In the genomic region with DNA sequence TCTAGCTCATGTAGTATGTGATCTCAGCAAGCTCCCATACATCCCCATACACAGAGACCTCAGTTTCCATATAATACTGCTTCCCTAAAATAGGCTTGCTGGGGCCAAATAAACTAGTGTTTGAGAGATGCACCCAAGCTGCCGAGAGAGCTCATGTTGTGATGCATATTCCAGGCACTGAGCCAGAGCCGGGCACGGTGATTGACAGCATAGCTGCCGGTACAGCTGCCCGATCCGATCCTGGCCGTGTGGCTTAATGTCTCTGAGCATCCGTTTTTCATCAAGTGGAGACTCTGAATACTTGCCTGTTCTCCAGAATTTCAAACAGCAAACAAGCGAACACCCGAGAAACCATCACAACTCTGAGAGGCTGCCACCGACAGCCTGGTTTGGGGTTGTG, we compare ENCODE assay signal across 12 mouse cellular contexts. TPM values are rescaled to one million over a fixed set of nuclear protein-coding genes. Genes with fewer than 3 reads are reported as not detected.
DNase-seq lines count a peak whose midpoint lies in the region; ATAC-seq lines count a peak whose summit lies in the region.
"Had no signal": no experiment of that assay in that cellular context is flagged by ENCODE, and none has a peak within 500 bp of the region (broad histone marks: within the 10 kb centered on the region; RNA-seq: fewer than 3 reads in every experiment).

No protein-coding gene starts in this region.

- peak; percentile 52; the same call in 1 of the 2 replicates for ATAC-seq in hindbrain, embryonic 16.5 days
- ATAC-seq in hindbrain, embryonic 11.5 days (ENCODE audit: low FRiP score): no peak
- ATAC-seq in frontal cortex, adult (ENCODE audit: low TSS enrichment): peak; percentile 55; the same call in 1 of the 2 replicates
- ATAC-seq: Patski had no signal

- H3K4me2 ChIP-seq in hindbrain, embryonic 16.5 days (ENCODE audit: low read length): no peak overlapping the region
- no peak overlapping the region for H3K4me2 ChIP-seq in hindbrain, embryonic 11.5 days (replicated peaks; ENCODE audit: low read depth, low read length)
- H3K4me2 ChIP-seq: embryonic facial prominence, embryonic 15.5 days; kidney, embryonic 15.5 days; liver, embryonic 15.5 days had no signal

- no peaks in the 10 kb centered on the region for H3K36me3 ChIP-seq in hindbrain, embryonic 16.5 days (ENCODE audit: control insufficient read depth, insufficient read depth, low read length)
- no peaks in the 10 kb centered on the region for H3K36me3 ChIP-seq in hindbrain, embryonic 11.5 days (ENCODE audit: control insufficient read depth, insufficient read depth, low read length)
- H3K36me3 ChIP-seq: embryonic facial prominence, embryonic 15.5 days; kidney, embryonic 15.5 days; liver, embryonic 15.5 days had no signal

- WGBS in hindbrain, embryonic 16.5 days: 67% methylated on average over 11 of the region's 11 CpGs
- WGBS in hindbrain, embryonic 11.5 days: 90% methylated on average over 11 of the region's 11 CpGs

- no peak overlapping the region for H3K4me3 ChIP-seq in hindbrain, embryonic 16.5 days (ENCODE audit: low read length)
- no peak overlapping the region for H3K4me3 ChIP-seq in hindbrain, embryonic 11.5 days (ENCODE audit: low read depth, low read length)
- H3K4me3 ChIP-seq: embryonic facial prominence, embryonic 15.5 days; kidney, embryonic 15.5 days; liver, embryonic 15.5 days had no signal

- no peak overlapping the region for H3K27ac ChIP-seq in hindbrain, embryonic 16.5 days (ENCODE audit: low read depth, low read length)
- no peak overlapping the region for H3K27ac ChIP-seq in hindbrain, embryonic 11.5 days (ENCODE audit: low read depth, low read length)
- H3K27ac ChIP-seq: embryonic facial prominence, embryonic 15.5 days; kidney, embryonic 15.5 days; liver, embryonic 15.5 days had no signal

- H3K4me1 ChIP-seq in hindbrain, embryonic 16.5 days (ENCODE audit: control insufficient read depth, insufficient read depth, low read depth, low read length): no peaks in the 10 kb centered on the region
- H3K4me1 ChIP-seq in hindbrain, embryonic 11.5 days (replicated peaks; ENCODE audit: control insufficient read depth, insufficient read depth, low read length): no peaks in the 10 kb centered on the region
- H3K4me1 ChIP-seq: embryonic facial prominence, embryonic 15.5 days; kidney, embryonic 15.5 days; liver, embryonic 15.5 days had no signal

- H3K27me3 ChIP-seq in hindbrain, embryonic 16.5 days (replicated peaks; ENCODE audit: control insufficient read depth, insufficient read depth, low read length): no peaks in the 10 kb centered on the region
- no peaks in the 10 kb centered on the region for H3K27me3 ChIP-seq in hindbrain, embryonic 11.5 days (ENCODE audit: control insufficient read depth, insufficient read depth, low read length)
- H3K27me3 ChIP-seq: embryonic facial prominence, embryonic 15.5 days; kidney, embryonic 15.5 days; liver, embryonic 15.5 days; Patski had no signal

- no peaks in the 10 kb centered on the region for H3K9me3 ChIP-seq in hindbrain, embryonic 16.5 days (ENCODE audit: control insufficient read depth, low read length)
- no peaks in the 10 kb centered on the region for H3K9me3 ChIP-seq in hindbrain, embryonic 11.5 days (ENCODE audit: control insufficient read depth, low read length)
- H3K9me3 ChIP-seq: embryonic facial prominence, embryonic 15.5 days; kidney, embryonic 15.5 days; liver, embryonic 15.5 days had no signal

- DNase-seq in hindbrain, embryonic 11.5 days (ENCODE audit: low spot score): no peak
- peak; percentile 43 to 72 for DNase-seq in layer of hippocampus, adult 8-10 months (ENCODE audit: low spot score in 2 of 2)
- peak; percentile 76 for DNase-seq in right cerebral cortex, postnatal 4 days
- no peak for DNase-seq in yolk sac, embryonic 10.5 days (ENCODE audit: low spot score)
- DNase-seq in lung, postnatal 14 days: no peak
- DNase-seq: thymus, postnatal 14 days had no signal

- no peak overlapping the region for H3K9ac ChIP-seq in hindbrain, embryonic 16.5 days (ENCODE audit: low read depth, low read length)
- H3K9ac ChIP-seq in hindbrain, embryonic 11.5 days (ENCODE audit: low read depth, low read length): no peak overlapping the region
- H3K9ac ChIP-seq: embryonic facial prominence, embryonic 15.5 days; kidney, embryonic 15.5 days; liver, embryonic 15.5 days had no signal

RNA-seq across cellular contexts. Expression of a gene that starts 42.6 kb away (rescaled TPM):
- polyA plus RNA-seq in hindbrain, embryonic 16.5 days (2015; fragmentation: Nextera tagmentation; extraction: Ambion mirVana): 80.6 and 94.9 TPM in 2 replicates
- 313 and 314 TPM in 2 replicates for polyA plus RNA-seq in hindbrain, embryonic 11.5 days (2014; fragmentation: Nextera tagmentation; extraction: Ambion mirVana)
- 10 to 100 TPM; 69.3 to 80.9 (median 76.7) TPM for total RNA-seq in layer of hippocampus, adult 8-10 months (2022)

RNA-seq across cellular contexts. Expression of a gene that starts 42.8 kb away (rescaled TPM):
- 15.5 and 17.2 TPM in 2 replicates for polyA plus RNA-seq in hindbrain, embryonic 16.5 days (2015; fragmentation: Nextera tagmentation; extraction: Ambion mirVana)
- 19.4 and 21.9 TPM in 2 replicates for polyA plus RNA-seq in hindbrain, embryonic 11.5 days (2014; fragmentation: Nextera tagmentation; extraction: Ambion mirVana)
- total RNA-seq in layer of hippocampus, adult 8-10 months (2022): 10 to 100 TPM; 21.2 to 31.6 (median 24.3) TPM

Comparison
In these comparisons a context has a peak if more than half of its experiments do, and no peak if none do; other contexts are left out.
1. DNase-seq: peak in layer of hippocampus, adult 8-10 months (2 of 2) and right cerebral cortex, postnatal 4 days (single experiment); none in hindbrain, embryonic 11.5 days (single experiment), yolk sac, embryonic 10.5 days (single experiment) and lung, postnatal 14 days (single experiment).